Mouse (Mus musculus): ENCODE measurements at regions not wholly inside any gene's neighbourhood (a gene's known extent, or its start where the extent isn't known, plus 50 kb on each side); places are given as distances from the start of the nearest gene placed in this dataset.

- no peak for DNase-seq (ENCODE audit: low spot score in 2 of 2)
These were observed 70.0 kb downstream of the Mbip start for GRCm38 (mm10) chr12:56275556-56276242.

DNA sequence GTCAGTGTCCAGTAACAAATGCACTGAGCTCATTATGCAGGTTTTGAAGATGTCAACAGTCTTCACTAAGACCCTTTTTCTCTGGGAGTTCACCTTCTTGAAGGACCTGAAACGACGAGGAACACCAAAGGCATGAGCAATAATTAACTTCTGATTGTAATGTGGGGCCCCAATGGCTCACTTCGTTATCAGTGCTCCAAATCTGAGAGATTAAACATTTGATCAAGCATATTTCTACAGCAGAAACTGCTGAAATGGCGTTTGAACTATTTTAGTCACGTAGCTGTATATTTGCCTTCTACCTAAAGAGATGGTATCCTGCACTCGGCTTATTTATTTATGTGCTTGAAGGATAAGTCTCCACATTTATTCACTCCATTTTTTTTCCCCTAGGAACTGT is 80.6 kb downstream of the Mbip start:
- no peak for DNase-seq (ENCODE audit: low spot score in 2 of 2)

- DNase-seq (ENCODE audit: low spot score in 2 of 2), result no peak
These were observed 84.2 kb downstream of the Mbip start for GRCm38 (mm10) chr12:56261471-56261870.

DNA sequence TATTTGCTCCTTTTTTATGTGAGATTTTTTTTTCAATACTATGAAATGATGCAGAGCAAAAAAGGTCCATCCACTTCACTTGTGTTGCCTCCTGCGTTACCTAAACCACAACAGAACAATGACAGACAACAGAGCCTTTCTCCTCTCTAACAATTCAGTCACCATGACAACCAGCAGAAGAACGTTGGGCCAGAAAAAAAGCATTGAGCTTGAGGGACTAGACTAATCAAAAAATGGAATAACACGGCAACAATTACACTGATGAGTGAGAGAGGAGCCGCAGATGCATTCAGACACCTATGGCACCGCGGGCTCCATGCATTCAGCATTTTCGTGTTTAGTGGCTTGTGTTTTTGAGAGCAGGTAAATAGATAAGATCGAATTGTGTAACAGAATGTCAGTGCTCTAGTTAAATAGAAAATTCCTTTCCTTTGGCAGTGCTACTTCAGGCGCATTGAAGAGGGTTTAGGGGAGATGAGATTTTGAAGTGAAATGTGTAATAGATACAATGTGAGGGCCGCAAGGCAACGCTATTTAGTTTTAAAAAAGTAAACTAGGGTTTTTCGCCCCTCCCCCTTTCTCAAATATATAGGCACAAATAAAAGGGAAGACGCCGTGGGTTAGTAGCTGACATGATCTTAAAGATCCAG is 87.2 kb downstream of the Mbip start:
- no peak for DNase-seq (ENCODE audit: low spot score in 2 of 2)

- DNase-seq (ENCODE audit: low spot score in 2 of 2), result no peak
These were observed 89.3 kb downstream of the Mbip start for GRCm38 (mm10) chr12:56256243-56256881.

DNA sequence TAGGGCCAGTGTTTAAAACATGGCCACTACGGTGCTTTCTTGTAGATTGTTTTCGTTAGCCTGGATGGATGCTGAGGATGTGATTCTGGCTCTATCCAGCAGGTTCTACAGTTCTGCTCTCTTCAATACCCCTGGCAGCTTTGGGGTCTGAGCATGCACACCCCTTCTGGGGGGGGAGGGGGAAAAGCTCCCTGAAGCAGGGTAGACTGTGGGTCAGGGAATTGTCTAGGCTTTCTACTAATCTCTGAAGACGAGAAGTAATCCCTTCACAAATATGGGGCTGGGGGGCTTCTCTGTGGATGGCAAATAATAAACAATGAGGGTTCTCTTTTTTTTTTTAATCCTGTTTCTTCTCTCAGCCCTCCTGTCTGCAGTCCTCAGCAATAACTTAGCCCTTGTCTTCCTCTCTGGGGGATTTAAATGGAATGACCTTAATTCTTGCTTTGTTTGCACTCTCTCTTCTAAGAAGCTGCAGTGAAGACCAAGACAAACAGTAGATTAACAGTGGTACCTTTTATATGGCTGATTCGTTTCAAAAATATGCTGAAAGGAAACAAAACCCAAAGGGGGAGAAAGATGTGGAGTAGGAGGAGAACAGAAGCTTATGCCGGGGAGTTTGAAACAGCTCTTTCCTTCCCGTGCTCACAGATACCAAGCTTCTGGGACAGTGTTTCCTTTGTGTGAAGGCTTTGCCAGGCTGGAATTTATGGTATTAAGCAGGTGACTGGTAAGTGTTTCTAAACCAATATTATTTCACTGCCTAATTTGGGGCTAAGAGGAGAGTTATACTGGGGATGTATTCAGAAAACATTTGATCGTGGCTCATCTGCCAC is 92.9 kb downstream of the Mbip start:
- DNase-seq (ENCODE audit: low spot score in 2 of 2), result no peak

GRCm38 (mm10) chr12:56250262-56250661 is 95.4 kb downstream of the Mbip start:
- DNase-seq (ENCODE audit: low spot score in 2 of 2), result no peak

DNA sequence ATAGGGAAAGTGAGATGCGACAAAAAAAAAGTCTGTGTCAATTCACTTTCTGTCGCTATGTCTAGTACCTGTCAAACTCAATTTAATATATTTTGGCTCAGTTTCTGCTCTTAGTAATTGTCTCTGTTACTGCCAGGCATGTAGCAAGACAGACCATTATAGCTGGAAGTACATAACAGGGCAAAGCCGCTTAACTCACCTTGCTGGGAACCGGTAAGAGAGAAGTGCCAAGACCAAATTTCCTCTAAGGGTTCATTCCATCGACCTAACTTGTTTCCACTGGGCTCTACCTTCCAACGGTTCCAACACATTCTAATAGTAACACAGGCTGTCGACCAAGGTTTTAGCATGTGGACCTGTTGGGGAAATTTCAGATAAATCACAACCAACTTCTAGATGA is 99.3 kb downstream of the Mbip start:
- no peak for DNase-seq (ENCODE audit: low spot score in 2 of 2)

GRCm38 (mm10) chr12:56242803-56243202 is 102.9 kb downstream of the Mbip start:
- DNase-seq (ENCODE audit: low spot score in 2 of 2), result no peak

- DNase-seq (ENCODE audit: low spot score in 2 of 2), result peak in 1 of 2 experiments; percentile 18
These were observed 104.0 kb downstream of the Mbip start for GRCm38 (mm10) chr12:56241735-56242134.

GRCm38 (mm10) chr12:56240206-56240605 is 105.5 kb downstream of the Mbip start:
- DNase-seq (ENCODE audit: low spot score in 2 of 2), result no peak

GRCm38 (mm10) chr12:56234571-56234970 is 111.1 kb downstream of the Mbip start:
- DNase-seq (ENCODE audit: low spot score in 2 of 2), result no peak

DNA sequence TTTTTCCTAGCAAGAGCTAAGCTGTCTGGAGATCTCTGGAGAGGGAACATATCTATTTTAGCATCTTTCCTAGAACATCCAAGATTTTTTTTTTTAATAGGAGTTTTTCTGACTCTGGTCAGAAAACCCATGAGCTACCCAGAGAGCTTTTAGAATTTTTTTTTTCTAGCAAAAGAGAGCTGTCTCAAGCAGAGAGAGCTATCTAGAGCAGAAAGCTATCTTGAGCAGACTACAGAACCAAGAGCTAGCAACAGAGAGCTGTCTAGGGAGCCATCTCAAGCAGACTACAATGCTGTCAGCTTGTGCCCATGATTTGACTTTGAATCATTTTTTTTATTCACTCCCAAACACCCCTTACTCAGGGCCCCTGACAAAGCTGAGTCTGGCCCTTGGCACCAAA is 112.5 kb downstream of the Mbip start:
- DNase-seq (ENCODE audit: low spot score in 2 of 2), result no peak

- DNase-seq (ENCODE audit: low spot score in 2 of 2), result no peak
These were observed 121.4 kb downstream of the Mbip start for GRCm38 (mm10) chr12:56224142-56224895.

DNA sequence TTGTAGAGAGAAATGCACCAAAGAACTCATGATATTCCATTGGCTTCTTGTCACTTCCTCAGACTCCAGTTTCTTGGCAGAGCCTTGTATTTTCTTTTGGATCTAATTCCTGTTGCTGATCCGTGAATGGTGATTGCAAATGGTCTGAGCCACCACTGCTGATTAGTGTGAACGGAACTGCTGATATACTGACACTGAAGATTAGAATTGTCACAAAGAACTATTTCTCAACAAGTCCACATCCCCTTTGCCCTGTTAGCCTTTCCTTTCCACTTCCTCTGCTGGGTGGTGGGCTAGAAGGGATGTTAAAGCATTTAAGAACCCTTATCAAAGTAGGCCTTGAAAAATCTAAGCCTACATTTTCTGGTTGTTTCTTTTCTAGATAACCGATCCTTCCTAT is 152.2 kb downstream of the Mbip start:
- no peak for DNase-seq (ENCODE audit: low spot score in 2 of 2)

DNA sequence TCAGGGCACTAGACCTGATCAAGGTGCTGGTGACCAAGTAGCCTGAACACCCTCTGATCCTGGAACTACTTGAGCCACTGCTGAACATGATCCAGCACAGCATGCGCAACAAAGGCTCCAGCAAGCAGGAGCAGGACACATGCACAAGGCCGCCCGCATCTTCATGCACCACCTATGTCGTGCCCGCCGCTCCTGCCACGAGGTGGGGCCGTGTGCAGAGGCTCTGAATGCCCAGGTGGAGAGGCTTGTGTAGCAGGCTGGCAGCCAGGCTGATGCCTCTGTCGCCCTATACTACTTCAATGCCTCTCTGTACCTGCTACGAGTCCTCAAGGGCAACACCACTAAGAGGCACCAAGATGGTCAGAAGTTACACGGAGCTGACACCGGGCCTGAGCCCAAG is 156.1 kb downstream of the Mbip start:
- no peak for DNase-seq (ENCODE audit: low spot score in 2 of 2)

DNA sequence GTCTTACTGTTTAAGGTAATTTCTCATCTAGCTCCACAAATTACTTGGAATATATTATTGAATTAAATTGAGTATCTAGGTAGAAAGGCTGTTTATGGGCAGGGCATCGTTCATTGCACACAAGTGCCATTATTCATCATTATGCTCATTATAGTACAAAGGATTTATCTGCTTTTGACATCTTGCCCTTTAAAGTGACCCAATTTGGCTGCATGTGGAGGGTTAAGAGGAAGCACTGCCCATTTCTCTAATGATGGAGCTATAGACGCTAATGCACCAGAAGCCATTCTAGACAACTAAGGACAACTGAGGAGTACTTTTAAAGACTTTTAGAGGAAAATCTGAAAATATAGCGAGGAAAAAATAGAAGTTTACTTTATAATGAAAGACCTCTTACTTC is 185.0 kb downstream of the Mbip start:
- DNase-seq (ENCODE audit: low spot score in 2 of 2), result no peak

- no peak for DNase-seq (ENCODE audit: low spot score in 2 of 2)
These were observed 201.3 kb downstream of the Mbip start for GRCm38 (mm10) chr12:56144359-56144758.

DNA sequence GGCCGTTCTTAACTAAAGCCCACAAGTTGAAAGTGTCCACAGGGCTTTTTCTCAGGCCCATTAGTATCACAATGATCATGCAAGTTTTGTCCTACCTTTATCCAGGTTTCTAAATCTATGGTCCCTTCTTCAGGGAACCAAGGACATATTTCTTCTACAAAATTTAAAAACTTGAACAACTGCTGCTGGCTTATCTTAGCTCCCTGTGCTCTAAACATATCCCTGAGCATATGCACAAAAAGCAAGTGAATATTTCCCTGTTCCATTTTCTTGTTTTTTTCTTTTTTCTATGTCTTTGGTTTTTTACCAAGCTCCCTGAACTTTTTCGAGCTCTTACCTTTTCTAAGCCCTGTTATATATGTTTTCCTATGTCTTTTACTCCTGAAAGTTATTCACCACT is 201.9 kb downstream of the Mbip start:
- DNase-seq (ENCODE audit: low spot score in 2 of 2), result no peak

DNA sequence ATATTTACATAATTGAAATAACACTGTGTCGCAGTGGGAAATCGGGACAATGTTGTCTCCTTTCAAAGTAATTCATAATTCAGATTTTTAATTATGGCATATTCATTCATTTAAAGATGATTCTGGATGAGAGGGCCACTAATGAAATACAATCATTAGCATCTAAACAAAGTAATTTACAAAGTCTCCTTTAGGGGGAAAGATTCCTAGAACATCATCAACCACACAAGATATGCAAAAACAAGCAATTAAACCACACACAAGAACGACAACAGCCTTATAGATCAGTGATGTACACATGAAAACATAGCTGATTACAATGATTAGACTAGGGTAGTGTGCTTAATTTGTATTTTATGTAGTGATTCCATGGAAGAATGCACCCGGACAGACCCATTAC is 231.2 kb downstream of the Mbip start:
- DNase-seq (ENCODE audit: low spot score in 2 of 2), result no peak

GRCm38 (mm10) chr12:56081406-56081805 is 245.3 kb downstream of the Brms1l start:
- no peak for DNase-seq (ENCODE audit: low spot score in 2 of 2)

Data from adrenal gland, postnatal 4 days (tissue).